Mouse (Mus musculus) colon, adult 2 months (tissue): ENCODE data around the gene AA792892. TPM values are rescaled to one million over a fixed set of nuclear protein-coding genes. Genes with fewer than 3 reads are reported as not detected.

Experiments used
- polyA plus RNA-seq: library from polyadenylated mRNA; depleted of rRNA; stranded (reverse); fragments of >200 nt; gene quantifications from 2 replicates; pipeline ENCODE4 v1.2.3, GENCODE M21; 2012; rRNA removed

AA792892 gene
- not detected in 2 replicates for polyA plus RNA-seq

DNA sequence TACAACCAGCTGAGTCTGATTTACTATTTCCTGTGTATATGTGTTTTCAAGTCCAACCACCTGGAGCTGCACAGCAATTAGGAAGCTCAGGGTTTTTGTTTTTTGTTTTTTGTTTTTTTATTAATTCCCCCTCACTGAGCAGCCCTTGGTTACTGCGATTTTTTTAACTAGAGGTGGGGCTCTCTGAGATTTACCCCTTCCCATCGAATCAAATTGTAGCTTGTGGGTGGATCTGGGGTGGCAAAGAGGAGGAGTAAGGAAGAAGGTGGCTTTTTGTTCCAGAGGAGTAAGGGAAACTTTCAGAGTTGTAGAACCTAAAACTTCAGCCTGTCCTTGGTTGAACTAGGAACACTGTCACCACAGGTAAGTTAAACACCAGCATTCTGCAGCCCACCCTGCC, at the start of gene AA792892:
AA792892 (plus strand) TSS at position 301 of the 400 bp plus-strand sequence.

DNA sequence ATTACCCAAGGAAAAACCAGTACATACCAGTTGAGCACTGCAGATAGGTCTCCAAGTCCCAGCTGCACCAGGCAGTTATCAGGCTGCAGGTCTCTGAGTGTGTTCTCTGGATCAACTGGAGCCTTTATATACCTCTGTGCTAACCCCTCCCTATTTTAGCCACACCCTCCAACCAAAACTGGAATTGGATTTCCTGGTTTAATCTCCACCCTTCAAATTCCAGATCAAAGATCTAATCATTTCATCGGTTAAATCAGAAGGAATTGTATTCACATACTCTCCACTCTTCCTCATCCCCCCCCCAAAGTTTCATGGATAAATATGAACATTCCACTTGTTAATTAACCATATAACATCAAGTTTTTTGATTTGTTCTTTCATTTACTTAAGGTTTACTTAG, 32.9 kb upstream of the AA792892 start, which contains the start of gene A430089I19Rik:
A430089I19Rik (minus strand) TSS at position 101 of the 400 bp plus-strand sequence.

GRCm38 (mm10) chr5:94314135-94314534, 25.4 kb upstream of the AA792892 start, which contains the start of gene Gm6502:
Gene Gm6502 (plus strand): TSS chr5:94314435.

Other genes starting within 250 kb of the AA792892 start
- not detected in 2 replicates for gene Gm3106, start 121.7 kb upstream of the AA792892 start, polyA plus RNA-seq
- gene A430089I19Rik, start 33.0 kb upstream of the AA792892 start, polyA plus RNA-seq, result not detected in 2 replicates
- gene Gm6502, start 25.3 kb upstream of the AA792892 start, polyA plus RNA-seq, result not detected in 2 replicates
- gene Gm7682, start 106.0 kb downstream of the AA792892 start, polyA plus RNA-seq, result not detected in 2 replicates
- gene Gm3139, start 186.5 kb downstream of the AA792892 start, polyA plus RNA-seq, result not detected in 2 replicates